Mouse (Mus musculus): ENCODE results near the gene Nudt6. TPM values are rescaled to one million over a fixed set of nuclear protein-coding genes. Genes with fewer than 3 reads are reported as not detected.

Gene Nudt6
- polyA plus RNA-seq, 2 experiments = 3.9 to 5.2 TPM

DNA sequence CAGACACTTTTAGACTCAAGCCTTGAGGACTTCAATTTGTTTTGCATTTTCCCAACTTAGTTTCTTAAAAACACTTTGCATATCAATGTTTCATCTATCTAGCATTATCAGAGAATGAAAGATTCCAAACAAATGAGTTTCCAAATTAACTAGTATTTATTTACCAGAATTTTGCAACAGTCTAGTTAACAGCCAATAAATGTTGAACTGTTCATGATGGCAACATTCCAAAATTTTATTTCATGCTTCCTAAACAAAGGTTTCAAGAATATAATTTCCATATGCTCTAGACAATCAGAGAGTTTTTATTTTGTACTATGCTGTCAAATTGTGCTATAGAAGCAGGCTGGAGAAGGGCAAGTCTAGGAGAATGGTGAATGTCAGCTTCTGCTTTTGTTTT lies 12.4 kb downstream of the Nudt6 start:
- ATAC-seq (ENCODE audit: insufficient read depth) = no peak

DNA sequence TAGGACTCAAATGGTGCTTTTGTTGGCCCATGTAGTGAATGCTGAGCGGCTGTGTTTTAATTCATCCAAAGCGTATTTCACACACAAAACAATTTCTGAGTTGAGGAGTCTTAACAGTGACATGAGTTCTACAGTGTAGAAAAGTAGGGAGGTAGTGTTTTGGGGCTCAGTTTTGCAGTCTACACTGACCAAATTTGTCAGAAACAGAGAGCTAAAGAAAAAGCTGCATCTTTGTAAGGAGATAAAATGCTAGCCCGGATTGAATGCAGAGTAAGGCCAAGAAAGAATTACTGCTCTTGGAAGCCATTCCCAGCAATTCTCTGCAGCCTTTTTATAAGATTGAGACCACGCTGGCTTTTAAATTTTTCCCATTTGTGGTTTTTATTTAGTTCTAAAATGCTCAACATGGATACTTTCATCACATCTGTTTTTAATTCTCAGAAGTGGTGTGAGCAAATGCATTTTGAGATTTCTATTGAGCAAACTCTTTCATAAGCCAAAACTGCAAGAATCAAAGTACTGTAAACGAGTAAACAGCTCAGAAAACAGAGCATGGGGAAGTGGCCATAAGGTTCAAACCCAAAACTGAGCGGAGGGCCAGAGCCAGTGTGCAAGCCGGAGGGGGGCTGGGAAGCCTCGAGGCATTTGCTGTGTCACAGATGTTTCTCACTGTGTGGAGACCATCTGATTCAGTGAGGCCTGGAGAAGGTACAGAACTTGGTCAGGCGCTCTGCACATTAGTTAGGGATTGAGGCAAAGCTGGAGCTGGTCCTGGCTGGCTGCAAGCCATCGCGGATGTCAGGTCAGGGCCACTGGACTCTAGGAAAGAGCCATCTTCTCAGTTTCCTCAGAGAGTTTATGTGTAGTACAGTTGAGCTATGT lies 18.0 kb downstream of the Nudt6 start:
- Histone ChIP-seq H3K27ac (no peak overlapping the region), H3K4me1 (replicated peaks; ENCODE audit: control insufficient read depth in 2 of 2, insufficient read depth in 2 of 2, low read length in 1 of 2) (no peaks in the 10 kb centered on the region), H3K27me3 (ENCODE audit: control insufficient read depth, insufficient read depth, low read length) (no peaks in the 10 kb centered on the region), H3K9ac (replicated peaks) (no peak overlapping the region), H3K36me3 (replicated peaks; ENCODE audit: control insufficient read depth, insufficient read depth, low read depth) (no peaks in the 10 kb centered on the region), H3K9me3 (ENCODE audit: control insufficient read depth, low read length) (no peaks in the 10 kb centered on the region), H3K4me3 (ENCODE audit: insufficient read depth in 1 of 2, low read depth in 2 of 2, low read length in 2 of 2) (no peak overlapping the region), H3K4me2 (ENCODE audit: low read depth) (no peak overlapping the region)
- DNase-seq (ENCODE audit: low read depth in 3 of 3, low spot score in 3 of 3) (no peak), ATAC-seq (ENCODE audit: insufficient read depth) (no peak)
- TF ChIP-seq CTCF (IDR thresholded peaks at IDR 0.05; ENCODE audit: low read depth) (no peak), EP300 (IDR thresholded peaks at IDR 0.05; ENCODE audit: low read depth) (no peak)
- 69% methylated on average over 11 of the region's 11 CpGs for WGBS (ENCODE audit: insufficient replicate concordance)

More for the DNA sequence above, 12.4 kb downstream of the Nudt6 start:
- TF ChIP-seq CTCF (IDR thresholded peaks at IDR 0.05; ENCODE audit: low read depth) (no peak), EP300 (IDR thresholded peaks at IDR 0.05; ENCODE audit: low read depth) (no peak)
- H3K36me3 ChIP-seq (replicated peaks; ENCODE audit: control insufficient read depth, insufficient read depth, low read depth) = no peaks in the 10 kb centered on the region
- H3K9me3 ChIP-seq (ENCODE audit: control insufficient read depth, low read length) = no peaks in the 10 kb centered on the region
- no peak overlapping the region for H3K4me2 ChIP-seq (ENCODE audit: low read depth)
- no peak for DNase-seq (ENCODE audit: low read depth in 3 of 3, low spot score in 3 of 3)
- no peak overlapping the region for H3K27ac ChIP-seq
- H3K4me1 ChIP-seq (replicated peaks; ENCODE audit: control insufficient read depth in 2 of 2, insufficient read depth in 2 of 2, low read length in 1 of 2) = no peaks in the 10 kb centered on the region
- H3K9ac ChIP-seq (replicated peaks) = no peak overlapping the region
- H3K27me3 ChIP-seq (ENCODE audit: control insufficient read depth, insufficient read depth, low read length) = no peaks in the 10 kb centered on the region
- H3K4me3 ChIP-seq (ENCODE audit: insufficient read depth in 1 of 2, low read depth in 2 of 2, low read length in 2 of 2) = no peak overlapping the region

GRCm38 (mm10) chr3:37398661-37399395 lies 21.2 kb downstream of the Nudt6 start:
- Histone ChIP-seq H3K4me3 (ENCODE audit: insufficient read depth in 1 of 2, low read depth in 2 of 2, low read length in 2 of 2) (no peak overlapping the region), H3K36me3 (replicated peaks; ENCODE audit: control insufficient read depth, insufficient read depth, low read depth) (no peaks in the 10 kb centered on the region), H3K27me3 (ENCODE audit: control insufficient read depth, insufficient read depth, low read length) (no peaks in the 10 kb centered on the region), H3K9me3 (ENCODE audit: control insufficient read depth, low read length) (no peaks in the 10 kb centered on the region), H3K9ac (replicated peaks) (no peak overlapping the region), H3K27ac (no peak overlapping the region), H3K4me2 (ENCODE audit: low read depth) (no peak overlapping the region), H3K4me1 (replicated peaks; ENCODE audit: control insufficient read depth in 2 of 2, insufficient read depth in 2 of 2, low read length in 1 of 2) (no peaks in the 10 kb centered on the region)
- 60% methylated on average over 7 of the region's 7 CpGs for WGBS (ENCODE audit: insufficient replicate concordance)
- TF ChIP-seq EP300 (IDR thresholded peaks at IDR 0.05; ENCODE audit: low read depth) (no peak), CTCF (IDR thresholded peaks at IDR 0.05; ENCODE audit: low read depth) (no peak)
- ATAC-seq (ENCODE audit: insufficient read depth) = no peak
- no peak for DNase-seq (ENCODE audit: low read depth in 3 of 3, low spot score in 3 of 3)

DNA sequence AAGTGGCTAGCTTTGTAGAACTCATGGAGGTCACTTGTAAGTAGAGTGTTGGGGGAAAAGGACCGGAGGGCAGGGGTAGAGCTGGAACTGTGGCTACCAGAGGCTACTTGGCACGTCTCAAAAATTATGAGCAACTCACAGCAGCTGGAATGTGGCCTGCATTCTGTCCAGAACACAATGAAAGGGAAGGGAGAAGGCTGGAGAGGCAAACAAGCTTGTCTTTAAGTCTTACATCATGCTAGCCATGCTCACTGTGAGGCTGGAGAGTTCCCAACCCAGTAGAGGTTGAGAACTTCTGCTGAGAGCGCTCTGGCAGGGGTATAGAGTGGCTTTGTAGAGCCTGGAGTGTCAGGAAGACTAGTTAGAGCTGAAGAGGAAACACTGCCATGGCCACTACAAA lies 22.4 kb downstream of the Nudt6 start:
- TF ChIP-seq CTCF (IDR thresholded peaks at IDR 0.05; ENCODE audit: low read depth) (no peak), EP300 (IDR thresholded peaks at IDR 0.05; ENCODE audit: low read depth) (no peak)

GRCm38 (mm10) chr3:37396930-37397608 lies 22.9 kb downstream of the Nudt6 start:
- Histone ChIP-seq H3K4me2 (ENCODE audit: low read depth) (no peak overlapping the region), H3K9ac (replicated peaks) (no peak overlapping the region), H3K36me3 (replicated peaks; ENCODE audit: control insufficient read depth, insufficient read depth, low read depth) (no peaks in the 10 kb centered on the region), H3K4me3 (ENCODE audit: insufficient read depth in 1 of 2, low read depth in 2 of 2, low read length in 2 of 2) (no peak overlapping the region), H3K9me3 (ENCODE audit: control insufficient read depth, low read length) (no peaks in the 10 kb centered on the region), H3K27ac (no peak overlapping the region), H3K4me1 (replicated peaks; ENCODE audit: control insufficient read depth in 2 of 2, insufficient read depth in 2 of 2, low read length in 1 of 2) (no peaks in the 10 kb centered on the region), H3K27me3 (ENCODE audit: control insufficient read depth, insufficient read depth, low read length) (no peaks in the 10 kb centered on the region)
- WGBS (ENCODE audit: insufficient replicate concordance) = 81% methylated on average over 5 of the region's 5 CpGs
- DNase-seq (ENCODE audit: low read depth in 3 of 3, low spot score in 3 of 3) = no peak
- no peak for ATAC-seq (ENCODE audit: insufficient read depth)
- no peak for TF ChIP-seq CTCF (IDR thresholded peaks at IDR 0.05; ENCODE audit: low read depth)
- TF ChIP-seq EP300 (IDR thresholded peaks at IDR 0.05; ENCODE audit: low read depth) = no peak

More for the DNA sequence above, 22.4 kb downstream of the Nudt6 start:
- no peaks in the 10 kb centered on the region for H3K4me1 ChIP-seq (replicated peaks; ENCODE audit: control insufficient read depth in 2 of 2, insufficient read depth in 2 of 2, low read length in 1 of 2)
- no peak overlapping the region for H3K4me3 ChIP-seq (ENCODE audit: insufficient read depth in 1 of 2, low read depth in 2 of 2, low read length in 2 of 2)
- H3K27me3 ChIP-seq (ENCODE audit: control insufficient read depth, insufficient read depth, low read length) = no peaks in the 10 kb centered on the region
- WGBS (ENCODE audit: insufficient replicate concordance) = 55% methylated on average over 3 of the region's 3 CpGs
- DNase-seq (ENCODE audit: low read depth in 3 of 3, low spot score in 3 of 3) (no peak), ATAC-seq (ENCODE audit: insufficient read depth) (no peak)
- no peaks in the 10 kb centered on the region for H3K36me3 ChIP-seq (replicated peaks; ENCODE audit: control insufficient read depth, insufficient read depth, low read depth)
- H3K4me2 ChIP-seq (ENCODE audit: low read depth) = no peak overlapping the region
- no peaks in the 10 kb centered on the region for H3K9me3 ChIP-seq (ENCODE audit: control insufficient read depth, low read length)
- H3K9ac ChIP-seq (replicated peaks) = no peak overlapping the region
- no peak overlapping the region for H3K27ac ChIP-seq

All from liver, embryonic 14.5 days (tissue).